Mouse (Mus musculus) ES-E14 (cell line): ENCODE data around the gene Col8a1.

Experiments used
- ZC3H11A ChIP-seq: IDR thresholded peaks from 2 replicates; pipeline ENCODE4 v1.6.1; 2012; ENCODE audit warnings: low read depth, mild to moderate bottlenecking, inconsistent platforms, low read length, borderline replicate concordance
- ZNF384 ChIP-seq: IDR thresholded peaks from 2 replicates; pipeline ENCODE4 v1.6.1; 2012; ENCODE audit warnings: low read depth, low read length, inconsistent platforms

DNA sequence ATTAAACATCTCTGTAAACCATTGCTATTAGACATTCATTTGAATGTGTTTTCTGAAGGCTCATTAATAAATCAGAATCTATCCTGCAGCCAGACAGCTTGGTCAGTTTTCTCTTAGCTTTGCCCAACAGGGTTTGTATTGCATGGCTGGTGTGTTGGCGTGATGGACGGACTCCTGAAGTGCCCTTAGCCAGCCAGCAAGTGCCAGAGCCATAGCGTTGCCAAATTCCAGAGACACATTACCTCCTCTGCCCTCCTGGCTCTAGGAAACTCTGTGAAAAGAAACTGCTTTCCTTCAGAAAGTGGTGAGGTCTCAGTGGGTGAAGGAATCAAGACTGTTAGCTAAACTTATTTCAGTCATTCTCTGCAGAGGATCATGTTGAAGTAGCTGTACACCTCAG, 14.4 kb downstream of the Col8a1 start:
- TF ChIP-seq ZNF384, result no peak
- no peak for TF ChIP-seq ZC3H11A
